Mouse (Mus musculus): ENCODE measurements around the gene Diras1. TPM values are rescaled to one million over a fixed set of nuclear protein-coding genes. Genes with fewer than 3 reads are reported as not detected.

The Diras1 gene
- polyA plus RNA-seq, 1 experiment from 2014 or later = 1.5 TPM

DNA sequence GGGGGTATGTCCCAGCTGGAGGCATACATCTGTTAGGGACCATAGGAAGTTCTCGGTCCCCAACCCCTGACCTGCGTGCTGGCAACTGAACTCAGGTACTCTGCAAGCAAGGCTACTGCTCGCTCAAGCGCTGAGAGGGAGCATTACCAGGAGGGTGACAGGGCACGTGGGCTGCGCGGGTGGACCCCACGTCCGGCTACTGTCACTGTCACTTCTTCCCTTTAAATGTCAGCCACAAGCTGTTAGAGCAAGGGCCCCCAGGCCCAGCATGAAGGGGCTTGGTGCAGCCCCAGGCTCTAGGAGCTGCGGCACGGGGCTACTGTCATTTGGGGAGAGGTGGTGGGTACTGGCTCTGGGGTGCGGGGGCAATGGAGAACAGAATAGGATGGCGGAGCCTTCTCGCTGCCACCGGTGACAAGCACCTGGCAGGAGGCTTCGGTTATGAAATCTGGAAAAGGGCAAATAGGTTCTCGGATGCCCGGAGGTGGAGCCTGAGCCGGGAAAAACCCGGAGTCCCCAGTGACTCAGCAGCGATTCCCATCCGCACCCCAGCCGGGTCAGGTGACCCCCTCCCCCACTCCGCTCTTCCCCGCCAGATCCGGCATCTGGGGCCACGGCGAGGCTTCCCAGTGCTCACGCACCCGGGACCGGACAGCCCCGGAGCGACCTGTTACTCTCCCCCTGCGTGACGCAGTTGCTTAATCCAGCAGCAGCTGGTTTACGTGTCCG, 40.1 kb downstream of the Diras1 start:
- Histone ChIP-seq H3K27ac (ENCODE audit: low read depth, low read length) (no peak overlapping the region), H3K27me3 (ENCODE audit: control insufficient read depth, insufficient read depth, low read length) (peaks cover 25% of the 10 kb centered on the region), H3K36me3 (ENCODE audit: control insufficient read depth, insufficient read depth, low read length) (no peaks in the 10 kb centered on the region), H3K4me2 (ENCODE audit: low read depth, low read length, severe bottlenecking) (peak overlapping the region; percentile 5; the same call in 1 of the 2 replicates), H3K4me3 (ENCODE audit: low read depth, low read length) (no peak overlapping the region), H3K9me3 (ENCODE audit: control insufficient read depth, low read length) (no peaks in the 10 kb centered on the region), H3K9ac (ENCODE audit: low read length) (no peak overlapping the region), H3K4me1 (replicated peaks; ENCODE audit: control insufficient read depth, insufficient read depth, low read length) (peaks cover 4% of the 10 kb centered on the region; the same call in 1 of the 2 replicates)
- DNase-seq (ENCODE audit: low spot score) (no peak), ATAC-seq (replicated peaks; ENCODE audit: low FRiP score) (no peak)
- WGBS = 7% methylated on average over 37 of the region's 37 CpGs

DNA sequence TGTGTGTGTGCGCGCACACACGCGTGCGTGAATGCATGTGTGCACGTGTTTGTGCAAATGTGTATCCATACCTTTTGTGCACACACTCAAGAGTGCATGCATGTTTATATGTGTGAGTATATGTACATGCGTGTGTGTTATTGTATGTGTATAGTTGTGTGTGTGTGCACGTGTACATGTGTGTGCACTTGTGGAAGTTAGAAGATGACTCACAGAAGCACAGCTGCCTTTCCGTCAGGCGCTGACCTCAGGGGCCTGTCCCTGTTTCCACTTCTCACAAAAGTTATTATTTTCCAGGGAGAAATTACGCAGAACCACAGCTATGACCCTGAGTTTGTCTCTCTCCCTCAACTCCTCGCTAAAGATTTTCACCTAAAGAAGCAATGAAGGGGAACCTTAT, 41.2 kb downstream of the Diras1 start:
- no peaks in the 10 kb centered on the region for H3K9me3 ChIP-seq (ENCODE audit: control insufficient read depth, low read length)

GRCm38 (mm10) chr10:80982381-80982780, 43.1 kb downstream of the Diras1 start:
- no peak overlapping the region for H3K27ac ChIP-seq (ENCODE audit: low read depth, low read length)
- peaks cover 4% of the 10 kb centered on the region; the same call in 1 of the 2 replicates for H3K4me1 ChIP-seq (replicated peaks; ENCODE audit: control insufficient read depth, insufficient read depth, low read length)
- no peak overlapping the region for H3K4me2 ChIP-seq (ENCODE audit: low read depth, low read length, severe bottlenecking)
- no peak for DNase-seq (ENCODE audit: low spot score)
- no peak overlapping the region for H3K9ac ChIP-seq (ENCODE audit: low read length)
- no peaks in the 10 kb centered on the region for H3K36me3 ChIP-seq (ENCODE audit: control insufficient read depth, insufficient read depth, low read length)
- ATAC-seq (replicated peaks; ENCODE audit: low FRiP score) = no peak
- 75% methylated on average over 4 of the region's 4 CpGs for WGBS
- no peaks in the 10 kb centered on the region for H3K9me3 ChIP-seq (ENCODE audit: control insufficient read depth, low read length)
- no peak overlapping the region for H3K4me3 ChIP-seq (ENCODE audit: low read depth, low read length)
- peaks cover 23% of the 10 kb centered on the region for H3K27me3 ChIP-seq (ENCODE audit: control insufficient read depth, insufficient read depth, low read length)

More for the DNA sequence above, 41.2 kb downstream of the Diras1 start:
- WGBS = 92% methylated on average over 12 of the region's 12 CpGs
- no peak overlapping the region for H3K4me3 ChIP-seq (ENCODE audit: low read depth, low read length)
- DNase-seq (ENCODE audit: low spot score) (no peak), ATAC-seq (replicated peaks; ENCODE audit: low FRiP score) (no peak)
- H3K27me3 ChIP-seq (ENCODE audit: control insufficient read depth, insufficient read depth, low read length) = peaks cover 25% of the 10 kb centered on the region
- H3K9ac ChIP-seq (ENCODE audit: low read length) = no peak overlapping the region
- no peak overlapping the region for H3K4me2 ChIP-seq (ENCODE audit: low read depth, low read length, severe bottlenecking)
- peaks cover 4% of the 10 kb centered on the region; the same call in 1 of the 2 replicates for H3K4me1 ChIP-seq (replicated peaks; ENCODE audit: control insufficient read depth, insufficient read depth, low read length)
- H3K27ac ChIP-seq (ENCODE audit: low read depth, low read length) = no peak overlapping the region
- H3K36me3 ChIP-seq (ENCODE audit: control insufficient read depth, insufficient read depth, low read length) = no peaks in the 10 kb centered on the region

- no peak overlapping the region for H3K4me2 ChIP-seq (ENCODE audit: low read depth, low read length, severe bottlenecking)
- 66% methylated on average over 7 of the region's 7 CpGs for WGBS
- H3K9me3 ChIP-seq (ENCODE audit: control insufficient read depth, low read length) = no peaks in the 10 kb centered on the region
- no peak overlapping the region for H3K9ac ChIP-seq (ENCODE audit: low read length)
- ATAC-seq (replicated peaks; ENCODE audit: low FRiP score) (no peak), DNase-seq (ENCODE audit: low spot score) (no peak)
- H3K27ac ChIP-seq (ENCODE audit: low read depth, low read length) = no peak overlapping the region
- no peaks in the 10 kb centered on the region for H3K36me3 ChIP-seq (ENCODE audit: control insufficient read depth, insufficient read depth, low read length)
- H3K4me3 ChIP-seq (ENCODE audit: low read depth, low read length) = no peak overlapping the region
- peaks cover 4% of the 10 kb centered on the region; the same call in 1 of the 2 replicates for H3K4me1 ChIP-seq (replicated peaks; ENCODE audit: control insufficient read depth, insufficient read depth, low read length)
- peaks cover 17% of the 10 kb centered on the region for H3K27me3 ChIP-seq (ENCODE audit: control insufficient read depth, insufficient read depth, low read length)
These were observed 43.8 kb downstream of the Diras1 start for GRCm38 (mm10) chr10:80981564-80982112.

- Histone ChIP-seq H3K27ac (ENCODE audit: low read depth, low read length) (no peak overlapping the region), H3K9me3 (ENCODE audit: control insufficient read depth, low read length) (no peaks in the 10 kb centered on the region), H3K4me3 (ENCODE audit: low read depth, low read length) (no peak overlapping the region), H3K27me3 (ENCODE audit: control insufficient read depth, insufficient read depth, low read length) (no peaks in the 10 kb centered on the region), H3K9ac (ENCODE audit: low read length) (no peak overlapping the region), H3K4me2 (ENCODE audit: low read depth, low read length, severe bottlenecking) (no peak overlapping the region), H3K4me1 (replicated peaks; ENCODE audit: control insufficient read depth, insufficient read depth, low read length) (no peaks in the 10 kb centered on the region), H3K36me3 (ENCODE audit: control insufficient read depth, insufficient read depth, low read length) (no peaks in the 10 kb centered on the region)
- DNase-seq (ENCODE audit: low spot score) = no peak
- no peak for ATAC-seq (replicated peaks; ENCODE audit: low FRiP score)
- 91% methylated on average over 11 of the region's 11 CpGs for WGBS
These were observed 50.0 kb downstream of the Diras1 start for GRCm38 (mm10) chr10:80975478-80975877.

DNA sequence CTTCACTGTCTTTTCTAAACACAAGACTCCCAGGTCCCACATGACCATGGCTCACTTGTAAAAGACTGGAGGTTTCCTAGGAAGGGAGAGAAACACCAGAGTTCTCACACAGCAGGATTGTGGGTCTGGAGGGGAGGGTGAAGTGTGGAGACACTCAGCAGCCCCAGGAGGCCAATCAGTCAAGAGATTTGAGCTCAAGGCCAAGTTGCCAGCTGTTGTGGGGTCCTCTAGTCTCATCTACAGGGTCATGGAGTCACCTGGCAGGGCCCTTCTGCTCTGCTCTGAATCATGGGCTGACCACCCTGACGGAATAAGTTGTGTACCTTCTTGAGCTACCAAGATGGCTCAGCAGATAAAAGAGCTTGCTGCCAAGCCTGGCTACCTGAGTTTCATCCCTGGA, 51.7 kb downstream of the Diras1 start:
- no peak for DNase-seq (ENCODE audit: low spot score)
- H3K4me2 ChIP-seq (ENCODE audit: low read depth, low read length, severe bottlenecking) = no peak overlapping the region
- no peak overlapping the region for H3K9ac ChIP-seq (ENCODE audit: low read length)
- H3K4me1 ChIP-seq (replicated peaks; ENCODE audit: control insufficient read depth, insufficient read depth, low read length) = no peaks in the 10 kb centered on the region
- ATAC-seq (replicated peaks; ENCODE audit: low FRiP score) = no peak
- H3K36me3 ChIP-seq (ENCODE audit: control insufficient read depth, insufficient read depth, low read length) = no peaks in the 10 kb centered on the region
- no peaks in the 10 kb centered on the region for H3K9me3 ChIP-seq (ENCODE audit: control insufficient read depth, low read length)
- H3K27ac ChIP-seq (ENCODE audit: low read depth, low read length) = no peak overlapping the region
- no peaks in the 10 kb centered on the region for H3K27me3 ChIP-seq (ENCODE audit: control insufficient read depth, insufficient read depth, low read length)
- WGBS = 86% methylated on average over 1 of the region's 1 CpGs
- no peak overlapping the region for H3K4me3 ChIP-seq (ENCODE audit: low read depth, low read length)

- no peak overlapping the region for H3K27ac ChIP-seq (ENCODE audit: low read depth, low read length)
- no peaks in the 10 kb centered on the region for H3K36me3 ChIP-seq (ENCODE audit: control insufficient read depth, insufficient read depth, low read length)
- 64% methylated on average over 11 of the region's 11 CpGs for WGBS
- H3K9me3 ChIP-seq (ENCODE audit: control insufficient read depth, low read length) = no peaks in the 10 kb centered on the region
- DNase-seq (ENCODE audit: low spot score) (no peak), ATAC-seq (replicated peaks; ENCODE audit: low FRiP score) (no peak)
- no peak overlapping the region for H3K4me2 ChIP-seq (ENCODE audit: low read depth, low read length, severe bottlenecking)
- no peak overlapping the region for H3K9ac ChIP-seq (ENCODE audit: low read length)
- no peaks in the 10 kb centered on the region for H3K27me3 ChIP-seq (ENCODE audit: control insufficient read depth, insufficient read depth, low read length)
- H3K4me3 ChIP-seq (ENCODE audit: low read depth, low read length) = no peak overlapping the region
- H3K4me1 ChIP-seq (replicated peaks; ENCODE audit: control insufficient read depth, insufficient read depth, low read length) = no peaks in the 10 kb centered on the region
These were observed 53.1 kb downstream of the Diras1 start for GRCm38 (mm10) chr10:80972071-80972987.

DNA sequence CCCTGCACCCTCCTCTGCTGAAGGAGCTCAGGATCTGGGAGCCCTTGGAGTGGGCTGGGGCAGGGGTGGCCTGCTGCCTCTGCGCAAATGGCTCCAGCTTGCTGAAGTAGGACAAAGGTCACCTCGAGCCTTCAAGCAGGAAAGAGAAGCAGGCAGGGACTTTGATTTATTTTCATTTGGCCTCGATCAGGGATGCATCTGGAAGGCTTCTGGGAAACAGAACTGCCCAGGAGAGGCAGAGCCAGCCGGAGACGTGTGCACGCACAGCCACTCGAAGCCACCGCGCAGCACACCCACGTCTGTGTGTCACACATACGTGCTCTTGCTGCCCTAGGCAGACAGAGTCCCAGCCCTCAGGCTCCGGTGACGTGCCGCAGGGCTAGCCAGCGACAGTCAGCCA, 53.9 kb downstream of the Diras1 start:
- Histone ChIP-seq H3K9me3 (ENCODE audit: control insufficient read depth, low read length) (no peaks in the 10 kb centered on the region), H3K27me3 (ENCODE audit: control insufficient read depth, insufficient read depth, low read length) (no peaks in the 10 kb centered on the region), H3K4me2 (ENCODE audit: low read depth, low read length, severe bottlenecking) (no peak overlapping the region), H3K4me3 (ENCODE audit: low read depth, low read length) (no peak overlapping the region), H3K9ac (ENCODE audit: low read length) (no peak overlapping the region), H3K27ac (ENCODE audit: low read depth, low read length) (no peak overlapping the region), H3K4me1 (replicated peaks; ENCODE audit: control insufficient read depth, insufficient read depth, low read length) (no peaks in the 10 kb centered on the region), H3K36me3 (ENCODE audit: control insufficient read depth, insufficient read depth, low read length) (no peaks in the 10 kb centered on the region)
- DNase-seq (ENCODE audit: low spot score) (no peak), ATAC-seq (replicated peaks; ENCODE audit: low FRiP score) (no peak)
- 85% methylated on average over 15 of the region's 15 CpGs for WGBS
